In the genomic region with DNA sequence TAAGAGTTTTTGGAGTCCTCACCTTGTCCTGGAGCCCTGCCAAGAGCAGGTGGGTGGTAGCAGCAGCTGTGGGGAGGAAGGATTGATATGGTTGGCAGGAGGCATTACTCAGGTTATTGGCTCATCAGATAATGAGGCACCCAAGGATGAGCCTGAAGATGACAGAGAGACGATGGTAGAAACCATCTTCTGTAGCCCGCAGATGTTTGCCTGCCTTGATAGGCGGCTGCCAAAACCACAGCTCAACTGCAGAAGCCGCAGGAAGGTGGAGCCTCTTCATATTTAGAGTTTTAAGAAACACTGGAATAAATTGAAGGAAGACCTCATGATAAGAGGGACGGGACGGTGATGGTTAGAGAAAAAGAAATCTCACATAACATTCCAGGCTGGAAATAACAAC, we compare ENCODE assay signal across 21 mouse cellular contexts. TPM values are rescaled to one million over a fixed set of nuclear protein-coding genes. Genes with fewer than 3 reads are reported as not detected.
"Had no signal": no experiment of that assay in that cellular context is flagged by ENCODE, and none has a peak within 500 bp of the region (broad histone marks: within the 10 kb centered on the region; RNA-seq: fewer than 3 reads in every experiment).

No protein-coding gene starts in this region.

- H3K4me3 ChIP-seq: intestine, embryonic 15.5 days; kidney, embryonic 15.5 days; left cerebral cortex, adult 2 months; limb, embryonic 12.5 days; liver, embryonic 13.5 days; midbrain, embryonic 12.5 days; midbrain, embryonic 15.5 days; neural tube, embryonic 12.5 days; neural tube, embryonic 15.5 days had no signal

- H3K27ac ChIP-seq: intestine, embryonic 15.5 days; kidney, embryonic 15.5 days; left cerebral cortex, adult 2 months; liver, embryonic 13.5 days; midbrain, embryonic 12.5 days; midbrain, embryonic 15.5 days; neural tube, embryonic 12.5 days; neural tube, embryonic 15.5 days had no signal

- H3K9ac ChIP-seq: intestine, embryonic 15.5 days; kidney, embryonic 15.5 days; limb, embryonic 12.5 days; liver, embryonic 13.5 days; midbrain, embryonic 12.5 days; midbrain, embryonic 15.5 days; neural tube, embryonic 12.5 days; neural tube, embryonic 15.5 days had no signal

- H3K4me1 ChIP-seq: intestine, embryonic 15.5 days; kidney, embryonic 15.5 days; liver, embryonic 13.5 days; midbrain, embryonic 12.5 days; midbrain, embryonic 15.5 days; neural tube, embryonic 12.5 days; neural tube, embryonic 15.5 days had no signal

- H3K4me2 ChIP-seq: intestine, embryonic 15.5 days; kidney, embryonic 15.5 days; limb, embryonic 12.5 days; liver, embryonic 13.5 days; midbrain, embryonic 12.5 days; midbrain, embryonic 15.5 days; neural tube, embryonic 12.5 days; neural tube, embryonic 15.5 days had no signal

- H3K9me3 ChIP-seq: intestine, embryonic 15.5 days; kidney, embryonic 15.5 days; limb, embryonic 12.5 days; liver, embryonic 13.5 days; midbrain, embryonic 12.5 days; midbrain, embryonic 15.5 days; neural tube, embryonic 12.5 days; neural tube, embryonic 15.5 days had no signal

- H3K27me3 ChIP-seq: intestine, embryonic 15.5 days; kidney, embryonic 15.5 days; limb, embryonic 12.5 days; liver, embryonic 13.5 days; midbrain, embryonic 12.5 days; midbrain, embryonic 15.5 days; neural tube, embryonic 12.5 days; neural tube, embryonic 15.5 days had no signal

- DNase-seq: kidney, adult 11 months; kidney, adult 8-10 months; kidney, postnatal 10 days; kidney, postnatal 36 days; layer of hippocampus, postnatal 36 days; liver, embryonic 13.5 days; lung, adult 2 months; lung, postnatal 36 days; retina, postnatal 1 day; right cerebral cortex, postnatal 25 days; thymus, adult 2 months; thymus, postnatal 14 days had no signal

- ATAC-seq: intestine, embryonic 15.5 days; midbrain, embryonic 15.5 days had no signal

- H3K36me3 ChIP-seq: intestine, embryonic 15.5 days; kidney, embryonic 15.5 days; limb, embryonic 12.5 days; liver, embryonic 13.5 days; midbrain, embryonic 12.5 days; midbrain, embryonic 15.5 days; neural tube, embryonic 12.5 days; neural tube, embryonic 15.5 days had no signal

RNA-seq across cellular contexts. Expression of gene Spag17, which starts 42.0 kb away (rescaled TPM):
- polyA plus RNA-seq: spleen, adult 2 months had no signal
